Mouse (Mus musculus) bone marrow macrophage, adult 2 months (primary cell): ENCODE measurements around the gene Fancc.

Experiments
- CTCF ChIP-seq: IDR thresholded peaks from 2 replicates; pipeline ENCODE4 v1.5.1; 2012; ENCODE audit warnings: low read depth, mild to moderate bottlenecking, low read length, moderate library complexity
- POLR2A ChIP-seq: IDR thresholded peaks from 2 replicates; pipeline ENCODE4 v1.6.1; 2012; ENCODE audit warnings: mild to moderate bottlenecking, low read depth, low read length, borderline replicate concordance

DNA sequence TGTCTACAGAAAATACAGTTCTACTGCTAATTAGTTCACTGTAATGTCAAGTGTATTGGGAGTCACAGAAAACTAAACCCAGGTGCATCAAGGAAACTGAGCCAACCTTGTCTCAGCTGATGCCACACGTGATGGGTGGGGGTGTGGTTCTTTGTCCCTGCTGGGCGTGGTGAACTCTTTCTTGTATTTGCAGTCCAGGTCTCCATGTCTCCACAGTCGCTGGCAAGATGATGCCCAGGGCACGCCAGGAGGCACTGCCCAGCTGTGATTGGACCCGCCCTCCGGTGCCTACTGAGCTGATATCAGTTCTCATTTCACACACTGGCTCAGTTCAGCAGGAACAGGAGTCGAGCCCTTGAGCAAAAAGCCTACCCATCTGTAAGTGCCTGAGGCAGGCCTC, 196.1 kb downstream of the Fancc start:
- TF ChIP-seq CTCF = no peak
- TF ChIP-seq POLR2A = no peak
